Mouse (Mus musculus) urinary bladder, postnatal 4 days (tissue): ENCODE measurements around the gene Vmn1r188.
A peak's percentile ranks its signal among the peaks of the same experiment; 100 is the strongest.
"Not testable (repeated sequence)": the region's sequence is repeated elsewhere in the genome, so short reads cannot be mapped to it uniquely, and the experiment has no call there.

Experiments
- DNase-seq, 2 experiments: peaks; one replicate each; pipeline ENCODE4 v3.0.0; 2021 to 2022; ENCODE audit warnings: low spot score in 2 of 2

Gene Vmn1r188

GRCm38 (mm10) chr13:22049737-22050440 lies 34.4 kb upstream of the Vmn1r188 start:
- no peak for DNase-seq

GRCm38 (mm10) chr13:22050591-22051522 lies 33.4 kb upstream of the Vmn1r188 start:
- DNase-seq: peak; percentile 85 to 91

- DNase-seq: no peak
Observed at GRCm38 (mm10) chr13:22051523-22051859, 32.7 kb upstream of the Vmn1r188 start.

GRCm38 (mm10) chr13:22053754-22054153 lies 30.5 kb upstream of the Vmn1r188 start:
- DNase-seq: no peak

GRCm38 (mm10) chr13:22061422-22061821 lies 22.8 kb upstream of the Vmn1r188 start:
- no peak for DNase-seq

- DNase-seq: no peak
Observed at GRCm38 (mm10) chr13:22063468-22063867, 20.8 kb upstream of the Vmn1r188 start.

- not testable (repeated sequence) for DNase-seq
Observed at GRCm38 (mm10) chr13:22105724-22106123, 21.5 kb downstream of the Vmn1r188 start, which contains the start of gene Vmn1r189. Gene Vmn1r189, minus strand, starts transcription at chr13:22105824.

GRCm38 (mm10) chr13:22136495-22137293 lies 52.5 kb downstream of the Vmn1r188 start:
- DNase-seq: not testable (repeated sequence)
